Mouse (Mus musculus): ENCODE data around the gene Tlr4.
A peak's percentile ranks its signal among the peaks of the same experiment; 100 is the strongest.

Gene Tlr4

DNA sequence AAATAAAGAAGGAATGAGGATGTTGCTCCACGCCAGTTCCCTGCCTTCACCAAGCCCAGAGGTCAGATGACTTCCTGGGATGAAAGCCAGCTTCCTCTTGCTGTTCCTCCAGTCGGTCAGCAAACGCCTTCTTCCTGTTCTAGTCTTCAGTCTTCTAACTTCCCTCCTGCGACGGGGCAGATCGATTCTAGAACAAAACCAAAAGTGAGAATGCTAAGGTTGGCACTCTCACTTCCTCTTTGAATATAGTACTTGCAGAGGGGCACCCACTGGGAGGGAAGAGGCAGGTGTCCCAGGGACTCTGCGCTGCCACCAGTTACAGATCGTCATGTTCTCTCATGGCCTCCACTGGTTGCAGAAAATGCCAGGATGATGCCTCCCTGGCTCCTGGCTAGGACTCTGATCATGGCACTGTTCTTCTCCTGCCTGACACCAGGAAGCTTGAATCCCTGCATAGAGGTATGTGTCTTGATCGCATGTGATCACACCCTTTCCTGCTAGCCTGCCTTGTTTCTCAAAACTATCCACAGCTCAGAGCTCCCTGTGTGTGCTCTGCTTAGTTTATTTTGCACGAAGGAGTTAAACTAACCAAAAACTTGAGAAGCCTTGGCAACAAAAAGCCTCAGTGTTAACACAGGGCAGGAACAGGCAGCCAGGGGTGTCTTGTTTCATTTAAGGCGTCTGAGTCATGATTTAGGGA, at the start of gene Tlr4:
Tlr4 (plus strand) TSS at position 122 of the 700 bp plus-strand sequence.
- peak; percentile 3 for DNase-seq (ENCODE audit: low read depth, low spot score)

DNA sequence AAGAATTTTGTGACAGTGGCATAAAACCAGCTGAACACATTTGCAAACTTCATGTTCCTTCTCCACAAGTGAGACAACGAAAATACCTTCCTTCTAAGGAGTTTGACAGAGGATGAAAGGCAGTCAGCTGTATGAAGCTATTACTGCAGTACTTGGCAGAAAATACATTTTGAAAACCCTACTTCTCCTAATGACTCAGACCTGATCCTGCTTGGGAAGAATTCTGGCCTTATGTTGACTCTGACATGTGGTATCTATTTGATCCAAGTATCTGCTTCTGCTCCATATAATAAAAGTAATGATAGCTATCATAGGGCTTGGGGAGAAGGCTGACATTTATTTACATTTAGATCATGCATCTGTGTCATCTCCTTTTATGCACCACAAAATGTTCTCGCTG, 33.1 kb upstream of the Tlr4 start:
- DNase-seq (ENCODE audit: low read depth, low spot score): no peak

DNA sequence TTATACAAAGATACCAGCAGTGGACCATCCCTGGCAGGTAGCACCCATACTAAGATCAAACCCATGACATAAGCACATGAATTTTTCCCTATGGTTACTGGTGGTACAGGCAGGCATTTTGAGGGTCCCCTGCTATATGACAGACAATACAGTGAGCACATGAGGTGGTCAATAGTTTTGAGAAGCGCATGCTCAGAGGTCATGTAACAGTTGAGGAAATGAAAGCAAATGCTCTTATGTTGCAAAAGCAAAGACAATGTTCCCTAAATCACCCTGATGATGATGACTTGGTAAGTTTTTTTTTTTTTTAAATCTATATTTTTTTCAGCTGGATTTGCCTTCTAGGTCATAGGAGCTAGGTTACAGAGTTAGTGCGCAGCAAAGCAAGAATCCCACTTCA, 30.7 kb upstream of the Tlr4 start:
- DNase-seq (ENCODE audit: low read depth, low spot score): no peak

DNA sequence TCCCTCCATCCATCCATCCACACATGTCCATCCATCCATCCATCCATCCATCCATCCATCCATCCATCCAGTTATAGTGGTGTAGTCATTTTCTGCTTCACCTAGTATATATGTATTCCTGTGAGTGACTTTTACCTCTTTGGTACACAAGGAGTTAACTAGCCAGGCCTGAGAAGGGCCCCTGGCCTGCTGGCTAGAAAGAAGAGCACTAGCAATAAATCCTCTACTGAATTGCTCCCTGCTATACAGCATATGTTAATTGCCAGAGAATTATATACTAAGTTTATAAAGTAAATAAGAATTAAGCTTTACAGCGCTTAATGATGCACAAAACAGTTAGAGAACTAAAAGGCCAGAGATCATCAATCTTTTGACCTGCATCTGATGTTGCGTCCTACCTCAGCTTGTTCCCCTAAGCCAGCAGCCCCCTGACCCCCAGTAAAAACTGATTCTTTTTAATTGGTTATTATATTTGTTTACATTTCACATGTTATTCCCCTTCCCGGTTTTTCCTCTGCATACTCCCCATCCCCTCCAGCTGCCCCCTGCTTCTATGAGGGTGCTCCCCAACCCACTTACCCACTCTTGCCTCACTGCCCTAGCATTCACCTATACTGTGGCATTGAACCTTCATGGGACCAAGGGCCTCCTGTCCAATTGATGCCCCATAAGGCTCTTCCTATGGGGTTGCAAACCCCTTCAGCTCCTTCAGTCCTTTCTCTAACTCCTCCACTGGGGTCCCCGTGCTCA, 22.7 kb upstream of the Tlr4 start:
- DNase-seq (ENCODE audit: low read depth, low spot score): no peak

DNA sequence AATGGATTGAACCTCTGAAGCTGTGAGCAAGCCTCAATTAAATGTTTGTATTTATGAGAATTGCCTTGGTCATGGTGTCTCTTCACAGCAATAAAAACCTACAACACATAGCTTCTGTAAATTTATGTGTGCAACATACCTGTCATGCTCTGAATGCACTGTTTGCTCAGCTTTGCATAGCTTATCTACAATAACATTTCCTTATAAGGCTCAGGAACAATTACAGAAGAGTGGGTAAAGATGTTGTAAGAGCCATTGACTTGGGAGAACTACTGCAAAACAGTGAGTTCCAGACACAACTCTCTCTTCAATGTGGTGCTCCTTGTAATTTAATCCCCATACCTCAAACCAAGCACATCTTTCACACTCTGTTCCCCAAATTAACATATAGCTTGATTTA, 21.6 kb upstream of the Tlr4 start:
- DNase-seq (ENCODE audit: low read depth, low spot score): no peak

DNA sequence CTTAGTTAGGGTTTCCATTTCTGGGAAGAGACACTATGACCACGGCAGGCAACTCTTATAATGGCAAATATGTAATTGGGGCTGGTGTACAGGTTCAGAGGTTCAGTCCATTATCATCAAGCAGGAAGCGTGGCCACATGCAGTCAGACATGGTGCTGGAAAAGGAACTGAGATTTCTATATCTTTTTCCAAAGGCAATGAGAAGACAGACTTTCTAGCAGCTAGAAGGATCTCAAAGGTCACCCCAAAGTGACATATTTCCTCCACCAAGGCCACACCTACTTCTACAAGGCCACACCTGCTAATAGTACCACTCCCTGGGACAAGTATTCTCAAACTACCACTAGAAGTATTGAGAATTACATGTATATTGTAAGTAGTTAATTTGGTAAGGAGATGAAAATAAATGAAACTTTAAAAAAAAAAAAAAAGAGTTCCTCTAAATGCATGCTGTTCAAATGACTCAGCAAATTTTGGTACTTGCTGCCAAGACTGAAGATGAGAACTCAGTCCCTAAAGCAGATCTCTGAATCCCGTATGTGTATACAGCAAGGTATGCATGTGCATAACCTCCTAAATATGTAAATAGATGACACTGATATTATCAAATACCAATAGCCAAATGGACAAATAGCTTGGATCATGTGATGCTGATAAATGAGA, 10.9 kb upstream of the Tlr4 start:
- DNase-seq (ENCODE audit: low read depth, low spot score): no peak

DNA sequence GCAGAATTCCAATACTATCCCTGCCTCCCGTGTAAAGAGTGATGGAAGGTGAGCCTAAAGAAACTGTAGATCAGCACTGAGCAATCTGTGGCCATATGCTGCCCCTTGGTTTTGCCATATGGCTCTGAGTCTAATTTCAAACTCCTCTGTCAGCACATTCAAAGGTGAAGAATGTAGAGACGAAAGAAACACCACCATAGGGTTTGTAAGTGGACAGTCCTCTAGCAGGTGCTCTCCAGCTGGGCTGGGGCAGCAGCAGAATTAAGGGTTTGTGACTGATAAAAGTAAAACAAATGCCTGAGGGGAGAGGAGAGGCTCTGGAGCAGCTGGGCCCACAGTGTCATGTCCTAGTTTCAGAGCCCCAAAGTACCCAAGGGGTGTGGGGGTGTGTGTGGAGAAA, 6.2 kb upstream of the Tlr4 start:
- DNase-seq (ENCODE audit: low read depth, low spot score): no peak

DNA sequence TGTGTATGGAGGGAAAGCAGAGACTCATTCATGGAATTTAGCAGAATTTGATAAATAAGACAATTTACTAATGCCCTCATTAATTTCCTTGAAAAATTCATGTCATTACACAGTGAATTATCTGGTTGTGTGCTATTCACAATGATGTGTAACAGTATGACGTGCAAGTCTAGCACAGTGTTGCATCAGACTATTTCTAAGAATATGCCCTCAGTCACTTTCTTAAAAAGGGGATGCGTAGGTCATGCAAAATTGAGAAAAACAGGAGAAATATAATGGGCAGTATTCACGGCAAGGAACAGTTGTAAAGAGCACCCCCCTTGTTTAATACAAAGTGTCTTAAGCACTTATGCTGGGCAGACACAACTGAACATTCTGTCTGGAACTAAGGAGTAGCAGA, 5.6 kb upstream of the Tlr4 start:
- DNase-seq (ENCODE audit: low read depth, low spot score): no peak

DNA sequence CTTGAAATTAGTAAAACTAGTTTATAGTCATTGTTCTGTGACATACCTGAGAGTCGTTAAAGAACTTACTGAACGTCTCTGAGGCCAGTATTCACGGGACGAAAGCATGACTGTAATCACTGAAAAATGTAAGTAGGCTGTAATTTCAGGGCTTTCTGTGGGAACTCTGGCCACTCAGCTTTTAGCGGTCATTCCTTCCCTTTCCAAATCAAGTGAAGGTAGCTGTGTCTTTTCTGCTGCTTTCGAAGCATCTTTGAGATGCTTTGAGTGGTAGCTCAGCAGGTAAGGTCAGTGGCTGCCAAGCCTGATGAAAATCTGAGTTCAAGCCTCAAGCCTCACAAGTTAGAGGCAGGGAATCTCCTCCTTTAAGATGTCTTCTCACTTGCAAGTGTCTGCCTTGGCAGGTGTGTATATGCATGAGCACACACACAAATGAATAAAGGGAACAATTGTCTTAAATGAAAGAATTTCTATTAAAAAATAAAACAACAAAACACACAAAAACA, 832 bp downstream of the Tlr4 start:
- no peak for DNase-seq (ENCODE audit: low read depth, low spot score)

DNA sequence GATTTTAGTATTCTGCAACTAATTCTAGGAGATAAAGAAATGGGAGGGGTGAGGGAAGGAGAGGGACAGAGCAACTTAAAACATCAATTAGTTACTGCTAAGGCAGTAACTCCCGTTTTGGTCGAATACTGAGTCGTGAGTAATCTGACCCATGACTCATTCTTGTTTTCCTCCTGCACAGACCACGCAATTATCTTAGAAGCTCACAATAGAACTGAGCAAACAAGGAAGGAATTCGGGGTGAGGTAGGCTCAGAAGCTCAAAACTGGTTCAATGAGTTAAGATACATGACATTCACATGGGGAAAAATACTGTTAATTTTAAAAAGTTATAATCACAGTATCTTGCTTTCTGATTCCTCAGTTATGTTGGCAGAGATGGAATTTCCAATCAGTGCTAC, 1.3 kb downstream of the Tlr4 start:
- no peak for DNase-seq (ENCODE audit: low read depth, low spot score)

DNA sequence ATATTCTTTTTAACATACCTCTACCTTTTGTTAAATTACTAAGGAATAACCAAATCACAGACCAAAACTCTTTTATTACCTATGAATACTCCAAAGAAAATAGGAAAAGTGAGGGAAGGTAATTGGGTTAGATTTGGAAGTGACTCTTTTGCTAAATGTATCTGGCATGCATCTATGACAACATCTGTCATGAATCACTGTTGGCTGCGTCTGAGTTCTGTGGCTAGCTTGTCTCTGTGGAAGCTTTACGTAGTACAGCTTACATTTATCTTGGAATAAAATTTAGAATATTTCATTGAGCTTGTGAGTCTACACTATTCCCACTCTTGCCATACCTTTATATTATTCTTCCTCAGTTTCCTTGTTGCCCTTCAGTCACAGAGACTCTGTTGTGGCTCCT, 10.7 kb downstream of the Tlr4 start:
- DNase-seq (ENCODE audit: low read depth, low spot score): no peak

DNA sequence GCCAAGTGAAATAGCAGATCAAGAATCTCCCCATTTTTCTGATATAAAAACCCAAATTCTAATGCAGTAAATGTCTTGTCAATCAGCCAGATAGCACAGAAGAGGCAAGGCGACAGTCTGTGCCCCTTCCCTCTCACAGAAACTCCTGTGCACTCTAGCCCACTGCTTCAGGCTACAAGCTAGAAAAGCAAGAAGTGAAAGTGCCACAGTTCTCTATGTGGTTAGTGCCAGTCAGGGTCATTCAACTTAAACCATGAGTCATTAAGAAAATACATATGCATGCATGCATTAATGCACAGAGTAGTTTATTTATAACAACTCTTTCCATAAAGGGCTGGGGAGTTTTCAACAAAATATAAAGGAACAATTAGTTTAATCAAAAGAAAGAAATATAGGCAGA, 15.9 kb downstream of the Tlr4 start:
- no peak for DNase-seq (ENCODE audit: low read depth, low spot score)

DNA sequence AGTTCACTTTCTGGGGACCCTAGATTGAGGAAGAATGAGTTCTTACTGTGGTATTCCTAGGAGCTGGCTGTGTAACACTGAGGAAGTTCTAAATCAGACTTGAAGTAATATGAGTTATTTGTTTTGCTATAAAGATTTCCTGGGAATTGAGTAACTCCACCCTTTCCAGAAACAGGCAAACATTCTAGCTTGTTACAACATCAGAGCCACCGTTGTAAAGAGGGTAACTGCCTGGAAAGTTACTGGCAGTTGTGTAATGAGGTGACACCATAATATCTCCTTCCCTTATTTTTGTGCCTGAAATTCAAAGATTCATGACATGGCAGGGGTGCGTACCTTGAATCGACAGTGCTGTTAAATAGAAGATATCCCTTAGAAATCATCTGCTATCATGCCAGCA, 24.6 kb downstream of the Tlr4 start:
- DNase-seq (ENCODE audit: low read depth, low spot score): no peak

DNA sequence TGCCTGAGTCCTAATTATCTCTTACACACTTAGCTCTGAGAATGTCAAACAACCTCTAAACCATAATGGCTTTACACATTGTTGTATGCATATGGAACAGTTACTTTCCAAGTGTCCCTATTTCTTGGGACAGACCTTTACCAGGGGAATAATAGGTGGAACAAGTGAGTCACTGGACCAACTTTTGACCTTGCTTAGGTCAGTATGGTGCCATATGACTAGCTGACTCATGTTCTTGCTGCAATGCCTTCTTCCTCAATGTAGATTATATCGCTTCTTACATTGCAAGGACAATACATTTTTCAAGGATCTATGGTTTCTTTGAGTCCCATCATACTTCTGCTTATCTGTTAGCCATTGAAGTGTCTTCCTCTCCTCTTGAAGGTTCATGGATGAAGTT, 29.6 kb downstream of the Tlr4 start:
- DNase-seq (ENCODE audit: low read depth, low spot score): no peak

DNA sequence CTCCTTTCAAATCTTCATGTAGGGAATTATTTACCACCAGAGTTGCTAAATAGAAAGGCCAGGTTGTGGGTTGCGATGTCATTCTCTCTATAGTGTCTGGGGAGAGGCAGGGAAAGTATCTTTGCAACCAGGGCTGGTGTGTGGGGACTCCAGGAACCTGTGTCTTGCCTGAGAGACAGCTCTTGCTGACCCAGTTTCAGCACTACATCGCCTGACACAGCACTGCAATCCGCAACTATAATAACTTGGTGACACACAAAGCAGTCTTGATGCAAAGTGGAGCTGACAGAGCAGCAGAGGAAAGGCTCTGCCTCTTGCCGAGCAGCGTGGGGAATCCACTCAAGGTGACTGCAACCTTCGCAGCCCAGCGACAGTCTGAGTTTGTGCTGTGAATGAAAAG, 42.5 kb downstream of the Tlr4 start:
- no peak for DNase-seq (ENCODE audit: low read depth, low spot score)

DNA sequence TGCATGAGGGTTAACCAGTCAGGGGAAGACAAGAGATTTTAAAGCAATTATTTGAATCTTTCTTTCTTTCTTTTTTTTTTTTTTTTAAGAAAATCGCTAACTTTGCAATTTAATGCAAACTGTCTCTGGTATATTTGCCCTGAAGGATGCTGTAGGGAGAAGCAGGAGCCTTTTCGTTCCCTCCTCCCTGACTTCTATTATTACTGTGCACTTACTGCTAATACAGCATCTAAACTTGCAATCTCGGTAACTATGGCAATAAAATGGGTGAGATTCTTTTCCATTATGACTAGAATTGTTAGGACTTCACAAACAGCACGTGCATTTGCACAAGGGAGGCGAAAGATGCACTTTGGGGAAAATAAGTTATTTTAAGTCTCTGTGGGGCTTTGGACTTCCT, 44.6 kb downstream of the Tlr4 start:
- DNase-seq (ENCODE audit: low read depth, low spot score): no peak

DNA sequence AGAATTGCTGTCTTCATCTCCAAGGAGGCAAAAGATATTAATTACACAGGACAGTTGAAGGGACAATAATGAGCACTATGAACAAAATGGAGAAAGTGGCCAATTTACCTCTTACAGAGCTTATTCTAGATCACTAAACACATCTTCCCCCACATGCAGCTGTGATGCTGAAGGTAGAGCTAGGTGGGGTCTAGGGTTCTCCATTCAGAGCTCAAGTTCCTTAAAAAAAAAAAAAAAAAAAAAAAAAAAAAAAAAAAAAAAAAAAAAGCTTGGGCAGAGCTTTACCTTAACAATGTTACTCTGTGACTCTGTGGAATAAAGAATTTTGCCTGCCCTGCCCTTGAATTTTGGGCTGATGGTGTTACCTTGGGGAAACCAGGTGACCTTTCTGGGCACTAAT, 46.0 kb downstream of the Tlr4 start:
- DNase-seq (ENCODE audit: low read depth, low spot score): no peak

DNA sequence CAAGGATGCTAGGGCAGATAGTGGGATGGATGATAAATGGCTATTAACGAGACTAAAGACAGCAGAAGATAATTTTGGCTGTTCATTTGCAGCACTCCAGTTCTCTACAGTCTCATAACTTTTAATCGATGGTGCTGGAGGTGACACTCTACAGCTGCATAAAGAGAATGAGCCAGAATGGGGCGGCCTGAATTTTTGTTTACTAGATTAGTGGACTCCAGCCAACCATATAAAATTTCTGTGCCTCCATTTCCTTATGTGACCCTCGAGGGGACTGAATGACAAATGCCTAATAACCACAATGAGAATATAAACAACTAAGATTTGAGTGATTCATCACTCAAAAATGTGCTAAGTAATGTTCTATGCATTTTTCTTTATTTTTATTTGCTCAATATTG, 48.4 kb downstream of the Tlr4 start:
- no peak for DNase-seq (ENCODE audit: low read depth, low spot score)

DNA sequence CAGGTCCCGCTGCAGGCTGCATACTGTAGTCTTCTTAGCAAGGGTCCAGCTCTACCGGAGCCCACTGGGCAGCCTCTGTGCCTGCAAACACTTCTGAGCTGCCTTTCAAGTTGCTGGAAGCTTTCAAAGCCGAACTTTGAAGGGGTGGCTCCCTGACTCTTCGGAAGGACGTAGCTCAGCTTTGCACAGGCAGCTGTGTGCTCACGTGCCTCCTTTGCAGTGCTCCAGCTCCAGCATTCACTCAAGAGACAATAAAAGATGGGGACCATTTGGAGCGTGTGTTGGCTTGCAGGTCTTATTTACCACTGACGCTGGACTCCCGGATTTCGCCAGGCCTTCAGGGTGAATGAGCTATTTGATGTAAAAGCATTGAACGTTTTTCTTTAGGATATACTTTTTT, 50.2 kb downstream of the Tlr4 start:
- DNase-seq (ENCODE audit: low read depth, low spot score): no peak

DNA sequence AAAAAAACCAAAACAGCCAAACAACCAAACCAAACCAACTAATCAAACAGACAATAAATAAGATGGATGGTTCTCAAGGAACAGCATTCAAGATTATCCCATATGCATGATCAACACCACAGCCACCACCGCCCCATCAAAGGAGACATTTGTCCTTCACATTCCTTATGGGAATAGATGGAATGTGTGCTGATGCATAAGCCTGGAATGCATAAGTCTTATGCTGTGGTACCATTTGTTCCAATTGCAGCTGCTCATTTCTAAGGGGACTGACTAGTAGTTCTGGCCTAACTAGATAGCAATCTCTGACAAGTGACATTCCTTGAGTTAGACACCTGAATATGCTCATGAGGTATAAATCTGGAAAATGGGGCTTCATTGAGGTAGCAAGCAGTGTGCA, 54.1 kb downstream of the Tlr4 start:
- no peak for DNase-seq (ENCODE audit: low read depth, low spot score)

DNA sequence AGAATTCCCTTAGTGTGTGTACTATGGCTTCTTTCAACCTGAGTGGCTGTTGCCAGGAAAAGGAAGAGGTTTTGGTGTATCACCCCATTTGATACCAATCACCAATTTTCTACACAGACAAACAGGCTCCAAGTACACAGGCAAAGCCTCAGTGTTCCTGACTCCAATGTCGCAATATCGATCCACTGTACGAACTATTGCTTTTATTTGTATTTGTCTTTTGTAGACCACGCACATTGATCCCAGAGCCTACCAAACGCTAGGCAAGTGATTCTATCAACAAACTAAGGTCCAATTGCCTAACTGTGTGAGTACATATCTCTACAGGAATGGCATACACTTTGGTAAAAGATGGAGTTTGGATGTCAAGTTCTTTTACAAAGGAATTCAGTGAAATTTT, 55.9 kb downstream of the Tlr4 start:
- no peak for DNase-seq (ENCODE audit: low read depth, low spot score)

DNA sequence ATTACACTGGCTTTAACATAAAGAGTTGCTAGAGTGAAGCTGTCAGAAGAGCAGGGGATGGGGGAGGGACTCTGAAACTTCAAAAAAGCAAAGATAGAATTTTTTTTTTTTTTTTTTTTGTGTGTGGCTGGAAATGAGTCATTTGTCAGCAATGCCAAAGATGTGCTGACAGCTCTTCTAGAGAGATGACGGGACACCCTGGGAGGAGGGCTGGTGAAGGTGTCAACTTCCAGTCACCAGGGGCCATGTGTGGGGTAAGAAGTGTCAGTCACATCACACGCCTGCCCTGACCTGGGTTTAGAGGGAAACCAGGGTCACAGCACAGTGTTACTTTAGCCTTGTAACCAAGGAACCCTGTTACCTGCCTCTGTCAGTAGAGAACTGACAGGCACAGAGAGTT, 67.2 kb downstream of the Tlr4 start:
- DNase-seq (ENCODE audit: low read depth, low spot score): no peak

DNA sequence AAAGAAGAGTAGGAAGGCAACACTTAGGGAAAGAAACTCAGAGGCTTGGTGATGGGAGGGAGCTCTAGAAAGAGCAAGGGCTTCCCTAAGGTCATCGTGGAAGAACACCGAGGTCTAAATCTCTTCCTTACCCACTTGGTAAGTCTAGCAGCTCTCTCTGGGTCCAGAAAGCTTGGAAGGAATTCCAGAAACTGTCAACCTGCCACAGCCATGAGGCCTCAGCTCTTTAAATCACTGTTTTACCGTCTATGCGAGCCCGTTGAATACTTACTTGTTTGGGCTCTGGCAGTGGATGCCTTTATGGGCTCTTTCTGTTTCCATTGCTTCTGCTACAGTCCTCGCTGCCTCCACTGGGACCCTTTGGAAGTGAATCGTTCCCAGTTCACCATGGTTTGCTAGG, 67.6 kb downstream of the Tlr4 start:
- DNase-seq (ENCODE audit: low read depth, low spot score): no peak

All from CD4-positive, CD25-positive, alpha-beta regulatory T cell, adult 2 months (primary cell).